Mouse (Mus musculus) neutrophil, adult 5-6 weeks (primary cell): Measurements from ENCODE around the gene Parp11. TPM values are rescaled to one million over a fixed set of nuclear protein-coding genes. Genes with fewer than 3 reads are reported as not detected.
"Not testable (repeated sequence)": the region's sequence is repeated elsewhere in the genome, so short reads cannot be mapped to it uniquely, and the experiment has no call there.

Source experiments
- ATAC-seq: fragments of 151-379, 151-347 bp; 2 replicates; pipeline ENCODE4 v1.8.0; 2017; ENCODE audit warnings: mild to moderate bottlenecking, moderate TSS enrichment; ENCODE audit not compliant: insufficient number of reproducible peaks, poor library complexity, low FRiP score, severe bottlenecking; ENCODE audit errors: extremely low read depth
- total RNA-seq: library from RNA; stranded (forward); fragments of 200-1000 nt; gene quantifications from 2 replicates; pipeline ENCODE4 v1.2.3, GENCODE M21; 2017

Gene Parp11
- total RNA-seq, 1 experiment from 2014 or later: 57.5 TPM

DNA sequence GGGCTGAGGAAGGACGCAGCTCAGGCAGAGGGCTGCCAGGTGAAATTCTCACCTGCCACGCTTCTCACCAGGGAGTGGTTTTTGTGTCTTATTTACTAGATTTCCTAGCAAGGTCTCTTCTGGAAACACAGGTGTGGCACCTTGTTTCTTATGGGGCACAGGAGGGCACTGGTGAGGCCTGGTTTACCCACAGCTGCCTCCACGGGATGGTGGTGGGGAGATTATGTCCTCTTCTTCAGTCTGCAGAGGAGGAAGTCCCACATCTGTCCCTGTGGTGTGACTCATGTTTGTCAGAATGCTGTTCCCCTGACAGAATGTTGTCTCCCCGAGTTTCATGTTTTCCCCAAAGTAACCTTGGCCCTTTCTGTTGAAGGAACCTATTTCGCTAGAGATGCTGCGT is 44.4 kb downstream of the Parp11 start:
- no peak for ATAC-seq

DNA sequence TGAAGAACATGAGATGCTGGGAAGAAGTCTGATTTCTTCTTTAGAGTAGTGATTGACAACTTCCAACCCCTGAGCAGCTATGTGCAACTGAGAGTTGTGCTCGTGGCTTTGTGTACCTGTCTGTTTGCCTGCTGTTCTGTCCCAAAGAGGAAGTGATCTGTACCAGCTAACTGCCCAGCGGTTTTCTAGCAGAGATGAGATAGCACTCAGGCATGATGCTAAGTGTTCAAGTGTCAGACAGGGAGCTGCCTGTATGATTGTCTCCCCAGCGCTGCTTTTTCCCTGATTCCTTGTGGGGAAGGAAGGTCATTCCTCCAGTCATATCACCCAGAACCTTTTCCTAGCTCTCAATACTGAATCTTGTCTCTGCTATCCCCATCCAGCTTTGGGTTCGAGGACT is 45.9 kb downstream of the Parp11 start:
- ATAC-seq: no peak

DNA sequence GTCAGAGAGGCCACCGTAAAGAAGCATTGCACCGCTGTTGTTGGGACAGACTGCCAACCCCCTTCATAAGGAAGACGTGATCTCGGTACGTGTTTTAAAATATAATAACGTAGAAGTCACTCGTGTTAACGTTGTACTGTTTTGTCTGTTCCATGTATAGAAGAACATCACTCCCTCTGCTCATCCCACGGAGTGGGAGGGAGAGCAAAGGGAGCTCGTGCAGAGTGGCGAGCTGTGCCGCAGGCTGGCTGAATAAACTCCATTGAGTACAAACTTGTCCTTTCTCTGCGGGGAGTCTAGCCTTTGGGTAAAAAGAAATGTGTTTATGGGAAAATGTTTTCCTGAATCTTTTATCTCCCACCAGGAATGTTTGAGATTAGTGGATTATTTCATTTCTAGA is 47.1 kb downstream of the Parp11 start:
- no peak for ATAC-seq

DNA sequence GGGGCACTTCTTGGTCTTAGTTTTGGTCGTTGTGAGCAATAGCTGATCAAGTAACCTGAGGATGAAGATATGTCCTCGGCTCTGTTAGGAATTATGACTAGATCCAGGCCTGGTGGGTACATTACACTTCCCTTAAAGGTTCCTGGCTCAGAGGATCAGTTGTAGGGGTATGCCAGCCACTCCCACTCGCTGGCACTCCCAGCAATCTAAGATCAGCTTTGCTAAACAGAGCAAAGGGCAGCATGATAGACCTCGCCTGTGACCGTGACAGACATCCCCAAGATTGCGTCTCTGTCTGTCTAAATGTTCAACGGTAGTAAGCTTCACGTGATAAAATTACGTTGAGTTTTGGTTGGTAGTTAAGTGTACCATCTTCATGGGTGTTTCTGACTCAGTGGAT is 47.7 kb downstream of the Parp11 start:
- ATAC-seq: no peak

DNA sequence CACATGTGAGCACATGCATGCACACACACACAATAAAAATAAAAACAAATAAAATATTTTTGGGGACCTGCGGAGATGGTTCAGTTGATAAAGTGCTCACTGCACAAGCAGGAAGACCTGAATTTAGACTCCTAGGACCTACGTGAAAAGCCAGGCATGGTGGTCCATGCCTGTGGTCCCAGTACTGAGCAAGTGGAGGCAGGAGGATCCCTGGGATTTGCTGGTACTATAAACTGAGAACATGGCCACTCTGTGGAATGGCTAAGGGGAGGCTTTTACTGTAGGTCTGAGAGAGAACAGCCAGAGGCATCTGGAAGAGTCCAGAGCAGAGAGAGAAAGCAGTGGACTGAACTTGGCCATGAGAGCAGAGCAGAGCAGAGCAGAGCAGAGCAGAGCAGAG is 48.6 kb downstream of the Parp11 start:
- no peak for ATAC-seq

DNA sequence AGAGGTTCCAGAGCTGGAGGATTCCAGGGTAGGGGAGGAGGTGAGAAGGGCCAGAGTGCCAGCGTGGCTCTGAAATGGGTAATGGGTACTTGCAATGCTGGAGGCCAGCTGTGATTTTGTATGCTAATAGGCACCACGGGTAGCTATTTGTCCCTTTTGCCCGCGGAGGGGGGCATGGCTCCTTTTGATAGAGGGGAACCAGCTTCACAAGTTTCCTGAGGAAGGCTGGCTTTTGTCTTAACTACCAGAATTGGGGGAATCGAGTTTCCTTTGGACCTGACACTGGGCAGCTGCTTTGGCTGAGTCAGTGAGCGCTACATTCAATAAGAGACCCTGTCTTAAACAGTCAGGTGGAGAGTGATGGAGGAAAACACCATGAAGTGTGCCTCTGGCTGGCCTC is 49.2 kb downstream of the Parp11 start:
- ATAC-seq: no peak

DNA sequence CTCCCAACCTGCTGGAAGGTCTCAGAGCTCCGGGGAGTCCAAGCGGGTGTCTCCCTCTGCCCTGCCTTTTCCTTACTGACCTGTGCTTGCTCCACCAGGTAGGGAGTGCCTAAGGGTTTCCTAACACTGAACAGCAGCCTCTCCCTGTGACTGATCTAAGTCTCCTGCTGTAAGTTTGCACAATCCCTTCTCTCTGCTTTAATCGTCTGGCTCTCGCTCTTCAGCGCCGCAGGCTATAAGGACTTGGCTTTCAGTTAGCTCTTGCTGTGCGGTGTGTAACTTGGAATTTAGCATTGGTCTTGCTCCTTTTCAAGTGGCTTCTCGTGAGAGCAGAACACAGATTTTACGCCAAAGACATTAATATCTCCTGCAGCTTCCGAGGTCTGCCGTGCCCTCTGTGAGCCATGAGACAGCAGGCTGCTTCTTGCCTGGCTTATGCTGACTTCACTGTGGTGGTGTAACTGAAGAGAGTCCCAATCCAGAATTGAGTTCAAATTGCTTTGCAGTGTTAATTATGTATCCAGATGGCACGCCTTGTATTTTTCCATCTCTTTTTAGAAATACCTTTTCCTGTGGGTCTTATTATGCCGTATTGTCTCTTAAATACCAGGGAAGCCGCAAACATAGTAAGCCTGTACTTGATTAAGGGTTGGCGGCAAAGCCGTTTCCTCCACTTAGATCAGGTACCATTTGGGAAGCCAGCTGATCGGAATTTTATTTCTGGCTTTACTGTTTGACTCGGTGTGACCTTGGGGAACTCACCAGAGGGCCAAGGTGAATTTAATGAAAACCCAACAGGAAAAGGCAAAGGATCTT is 50.4 kb downstream of the Parp11 start:
- no peak for ATAC-seq

DNA sequence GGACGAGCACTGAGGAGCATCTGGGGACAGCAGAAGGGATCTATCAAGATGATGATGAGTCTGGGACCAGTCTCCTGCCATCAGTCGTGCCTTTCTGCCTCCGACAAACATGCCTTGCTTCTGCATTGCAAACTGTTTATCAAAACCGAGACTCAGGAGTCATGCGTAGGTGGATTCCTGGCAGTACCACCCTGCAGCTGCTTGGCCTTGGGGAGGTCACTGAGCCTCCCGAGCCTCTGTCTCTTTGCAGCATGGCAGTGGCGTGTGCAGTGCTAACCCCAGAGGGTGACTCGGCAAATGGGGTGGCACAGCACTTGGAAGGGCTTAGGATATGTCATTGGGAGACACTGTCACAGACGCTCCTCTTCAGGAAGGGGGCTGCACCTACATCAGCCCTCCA is 53.5 kb downstream of the Parp11 start:
- no peak for ATAC-seq

DNA sequence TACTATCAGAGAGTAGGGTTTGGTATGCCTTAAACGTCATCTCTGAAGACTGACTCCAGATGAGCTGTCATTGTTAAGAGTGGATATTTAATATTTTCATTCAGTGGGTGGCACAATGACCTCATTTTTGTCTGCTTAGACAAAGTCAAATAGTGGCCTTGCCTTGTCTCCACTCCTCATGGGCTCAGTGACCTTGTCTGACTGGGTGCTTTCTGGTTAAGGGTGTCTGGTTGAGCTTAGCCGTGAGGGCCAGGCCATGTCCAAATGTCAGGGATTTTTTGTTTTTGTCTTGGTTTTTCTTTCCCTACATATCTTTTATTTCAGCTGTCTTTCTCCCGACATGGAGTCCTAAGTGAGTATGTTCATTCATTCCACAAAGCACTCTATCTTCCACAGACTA is 54.2 kb downstream of the Parp11 start:
- no peak for ATAC-seq

DNA sequence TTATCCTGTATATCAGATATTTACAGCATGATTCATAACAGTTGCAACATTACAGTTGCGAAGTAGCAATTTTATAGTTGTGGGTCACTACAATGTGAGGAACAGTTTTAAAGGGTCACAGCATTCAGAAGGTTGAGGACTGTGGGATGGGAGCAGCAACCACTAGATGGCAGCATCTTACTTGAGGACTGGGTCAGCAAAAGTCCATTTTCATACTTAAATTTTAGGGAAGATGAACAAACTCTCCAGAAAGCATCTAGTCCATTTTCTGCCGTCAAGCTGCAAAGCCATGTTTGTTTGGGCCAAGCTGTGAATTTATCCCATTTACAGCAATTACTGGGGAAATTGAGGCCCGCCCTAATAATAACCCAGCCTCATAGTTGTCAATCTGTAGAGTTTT is 55.9 kb downstream of the Parp11 start:
- no peak for ATAC-seq

DNA sequence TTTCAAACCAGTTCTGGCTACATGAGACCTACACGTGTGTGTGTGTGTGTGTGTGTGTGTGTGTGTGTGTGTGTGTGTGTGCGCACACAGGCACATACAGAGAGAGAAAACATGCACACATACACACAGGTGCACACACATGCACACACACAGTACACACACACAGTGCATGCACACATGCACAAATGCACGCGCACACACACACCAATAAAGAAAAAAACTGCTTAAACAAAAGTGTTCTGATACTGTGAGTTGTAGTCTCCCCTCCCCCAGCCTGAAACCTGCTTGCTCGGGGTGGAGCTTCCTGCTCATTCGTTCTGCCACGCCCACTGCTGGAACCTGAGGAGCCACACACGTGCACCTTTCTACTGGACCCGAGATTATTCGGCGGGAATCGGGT is 67.1 kb downstream of the Parp11 start:
- not testable (repeated sequence) for ATAC-seq

DNA sequence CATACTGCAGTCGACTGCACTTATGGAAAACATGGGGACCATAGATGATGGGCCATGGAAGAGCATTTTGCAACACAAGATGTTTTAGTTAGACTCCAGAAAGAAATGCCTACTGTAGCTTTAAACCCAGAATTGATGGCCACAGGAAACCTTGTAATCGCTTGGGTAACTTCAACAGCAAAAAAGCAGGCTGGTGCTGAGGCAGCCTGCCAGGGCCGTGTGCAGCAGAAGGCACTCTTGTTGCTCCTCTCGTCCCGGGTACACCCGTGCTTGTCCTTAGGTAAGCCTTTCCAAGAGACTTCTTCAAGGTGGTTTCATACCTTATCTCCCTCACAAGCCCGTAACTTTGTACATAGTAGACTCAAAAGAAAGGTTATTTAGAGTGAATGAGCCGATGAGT is 74.5 kb downstream of the Parp11 start:
- no peak for ATAC-seq

DNA sequence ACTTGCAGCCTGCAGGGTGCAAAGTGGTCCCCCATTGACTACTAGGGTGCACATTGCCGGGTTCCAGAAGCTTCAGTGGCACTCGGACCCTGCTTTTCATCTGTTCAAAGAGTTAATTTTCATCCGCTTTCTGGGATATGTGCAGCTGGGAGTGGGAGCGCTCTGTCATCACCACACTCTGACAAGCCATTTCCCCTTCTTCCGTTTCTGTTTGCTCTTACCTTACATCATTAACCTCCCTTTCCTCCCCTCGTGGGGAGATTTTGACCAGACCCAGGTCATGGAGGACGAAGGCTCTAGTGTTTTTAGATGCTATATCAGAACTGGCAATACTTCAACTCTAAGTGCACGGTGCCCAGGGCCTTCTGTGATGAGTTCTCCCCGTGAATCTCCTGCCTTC is 75.7 kb downstream of the Parp11 start:
- ATAC-seq: peak; percentile 16; the same call in 1 of the 2 replicates

DNA sequence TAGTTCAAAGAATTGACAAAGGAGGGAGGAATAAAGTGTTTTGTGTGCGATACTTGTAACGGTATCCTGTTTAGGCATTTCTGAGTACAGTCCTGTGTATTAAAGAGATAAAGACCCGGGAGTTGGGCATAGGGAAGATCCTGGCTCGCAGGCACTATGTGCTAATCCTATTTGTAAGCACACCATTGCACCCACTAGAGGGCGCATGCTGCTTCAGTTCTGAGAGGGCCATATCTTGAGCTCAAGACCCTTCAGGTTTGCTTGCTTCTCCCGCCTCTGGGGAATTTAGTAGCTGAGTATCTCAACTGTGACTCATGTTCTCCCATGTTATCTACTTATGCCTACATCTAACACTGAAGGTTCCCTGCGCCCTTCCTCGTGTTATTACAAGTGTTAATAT is 77.8 kb downstream of the Parp11 start:
- peak; percentile 56; the same call in 1 of the 2 replicates for ATAC-seq

DNA sequence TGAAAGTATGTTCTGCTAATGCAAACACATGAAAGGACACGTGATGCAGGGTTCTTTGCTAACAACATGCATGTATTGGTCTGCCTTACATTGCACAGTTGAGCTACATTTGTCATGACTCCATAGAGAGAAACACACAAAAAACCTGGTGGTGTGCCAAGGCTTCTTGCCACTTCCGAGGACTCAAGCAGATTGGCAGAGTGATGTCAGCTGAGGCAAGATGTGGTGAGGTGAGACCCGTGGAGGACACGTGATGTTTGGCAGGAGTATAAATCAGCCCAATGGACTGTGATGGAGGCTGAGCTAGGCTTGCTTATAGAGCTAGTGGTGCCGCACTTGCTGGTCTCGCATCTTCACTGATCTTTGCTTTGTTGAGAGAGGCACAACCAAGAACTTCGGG is 82.0 kb downstream of the Parp11 start:
- ATAC-seq: no peak

DNA sequence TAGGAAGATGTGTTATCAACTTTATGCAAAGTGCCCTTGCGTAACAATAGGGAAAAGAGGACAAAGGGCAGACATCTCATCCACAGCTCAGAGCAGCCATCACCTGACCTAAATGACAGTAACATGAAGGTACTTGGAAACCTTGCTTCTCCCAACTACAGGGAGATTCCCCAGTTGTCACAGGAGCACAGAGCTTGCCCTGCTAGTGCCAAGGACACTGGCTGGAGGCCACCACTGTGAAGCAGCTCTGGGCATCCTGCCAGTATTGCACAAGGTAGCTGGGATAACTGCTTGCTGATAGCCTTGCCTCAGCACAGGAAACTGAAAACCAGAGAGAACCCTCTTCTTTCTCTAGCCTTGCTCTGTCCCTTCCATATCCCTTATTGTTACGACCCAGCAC is 82.8 kb downstream of the Parp11 start:
- ATAC-seq: no peak

DNA sequence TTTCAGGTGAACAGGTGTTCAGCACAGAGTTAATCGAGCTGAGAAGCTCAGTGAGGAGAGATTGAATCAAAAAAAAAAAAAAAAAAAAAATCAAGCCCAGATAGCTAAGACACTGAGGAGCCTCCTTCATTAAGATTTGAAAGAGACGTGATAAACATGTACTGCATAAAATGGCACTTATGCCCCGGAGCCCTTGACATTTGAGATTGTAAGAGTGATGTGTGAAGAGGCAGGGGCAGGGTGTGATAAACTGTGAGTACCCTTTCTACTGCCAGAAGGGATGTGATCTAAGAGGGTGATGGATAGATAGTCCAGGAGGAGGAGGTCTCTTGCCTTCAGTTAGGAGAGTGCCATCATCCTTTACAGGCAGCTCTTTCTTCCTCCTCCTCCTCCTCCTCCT is 83.6 kb downstream of the Parp11 start:
- no peak for ATAC-seq

DNA sequence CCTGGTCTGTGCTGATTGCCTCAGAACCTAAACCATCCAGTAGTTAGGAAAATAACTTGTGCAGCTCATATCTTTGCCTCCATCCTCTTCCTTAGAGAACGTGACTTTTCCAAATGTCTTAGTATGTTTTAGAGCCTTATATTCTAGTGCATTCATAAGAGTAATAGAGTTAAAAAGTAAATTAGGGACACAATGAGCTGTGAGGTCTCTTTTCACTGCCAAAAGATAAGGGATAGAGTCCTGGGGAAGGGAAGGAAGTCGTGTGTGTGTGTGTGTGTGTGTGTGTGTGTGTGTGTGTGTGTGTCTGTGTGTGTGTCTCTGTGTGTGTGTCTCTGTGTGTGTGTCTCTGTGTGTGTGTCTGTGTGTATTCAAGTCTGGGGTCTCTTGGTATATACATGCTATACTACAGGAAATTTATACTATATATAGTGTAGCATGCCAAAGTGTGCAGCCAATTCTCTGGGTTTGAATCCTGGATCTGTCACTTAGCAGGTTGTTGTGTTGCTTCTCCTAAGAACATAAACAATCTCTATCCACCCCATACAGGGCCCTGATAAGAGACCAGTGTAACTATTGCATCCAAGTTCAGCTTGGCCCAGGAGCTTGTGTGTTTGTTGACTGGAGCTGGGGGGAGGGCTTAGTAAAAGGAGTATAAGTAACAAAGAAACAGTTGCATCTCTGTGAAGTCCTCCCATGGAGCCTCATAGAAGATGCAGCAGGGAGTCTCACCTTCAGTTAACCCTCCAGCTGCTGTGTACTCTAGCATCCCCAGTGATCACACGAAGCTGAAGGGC is 85.0 kb downstream of the Parp11 start:
- ATAC-seq: no peak

DNA sequence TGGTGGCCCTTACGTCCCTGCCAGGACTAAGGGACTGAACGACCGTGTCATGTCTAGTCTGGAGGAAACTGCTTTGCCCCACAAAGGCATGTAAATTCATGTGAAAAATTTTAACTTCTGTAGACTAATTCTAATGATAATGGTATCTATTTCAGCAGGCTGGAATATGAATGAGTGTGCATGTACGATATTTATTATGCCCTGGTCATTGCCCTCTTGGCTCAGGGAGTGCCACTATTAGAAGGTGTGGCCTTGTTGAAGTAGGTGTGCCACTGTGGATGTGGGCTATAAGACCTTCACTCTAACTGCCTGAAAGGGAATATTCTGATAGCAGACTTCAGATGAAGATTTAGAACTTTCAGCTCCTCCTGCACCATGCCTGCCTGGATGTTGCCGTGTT is 85.7 kb downstream of the Parp11 start:
- ATAC-seq: no peak

DNA sequence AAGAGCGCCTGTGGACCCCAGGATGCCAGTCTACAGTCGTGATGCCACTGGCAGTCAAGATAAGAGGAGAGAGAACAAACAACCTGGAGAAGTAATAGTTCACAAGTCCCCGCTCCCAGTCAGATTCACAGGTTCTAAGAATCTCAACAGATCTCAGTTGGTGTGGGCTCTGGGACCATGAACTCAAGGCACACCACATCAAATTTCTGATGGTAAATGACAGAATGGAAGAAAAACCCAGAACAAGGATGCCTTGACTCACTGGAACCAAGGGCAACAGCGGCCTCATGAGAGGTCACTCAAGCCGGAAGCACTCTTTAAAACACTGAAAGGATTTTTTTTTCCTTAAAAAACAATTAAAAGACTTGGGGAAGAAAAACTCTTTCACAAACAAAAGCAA is 87.1 kb downstream of the Parp11 start:
- no peak for ATAC-seq
